Mouse (Mus musculus): Measurements from ENCODE around the gene Mbnl2.

Gene Mbnl2

GRCm38 (mm10) chr14:120275246-120276238 is at the start of gene Mbnl2:
Mbnl2 (plus strand) TSS chr14:120275669.
- peak; percentile 93 for DNase-seq (ENCODE audit: extremely low read depth, insufficient read length, low spot score)

GRCm38 (mm10) chr14:120232076-120232496 is 43.4 kb upstream of the Mbnl2 start:
- no peak for DNase-seq (ENCODE audit: extremely low read depth, insufficient read length, low spot score)

GRCm38 (mm10) chr14:120235610-120236009 is 39.9 kb upstream of the Mbnl2 start:
- no peak for DNase-seq (ENCODE audit: extremely low read depth, insufficient read length, low spot score)

- DNase-seq (ENCODE audit: extremely low read depth, insufficient read length, low spot score) = no peak
Measured at GRCm38 (mm10) chr14:120238501-120238900, 37.0 kb upstream of the Mbnl2 start.

GRCm38 (mm10) chr14:120240209-120240608 is 35.3 kb upstream of the Mbnl2 start:
- DNase-seq (ENCODE audit: extremely low read depth, insufficient read length, low spot score) = no peak

GRCm38 (mm10) chr14:120242711-120243110 is 32.8 kb upstream of the Mbnl2 start:
- DNase-seq (ENCODE audit: extremely low read depth, insufficient read length, low spot score) = no peak

GRCm38 (mm10) chr14:120245081-120245705 is 30.3 kb upstream of the Mbnl2 start:
- DNase-seq (ENCODE audit: extremely low read depth, insufficient read length, low spot score) = no peak

GRCm38 (mm10) chr14:120253331-120253730 is 22.1 kb upstream of the Mbnl2 start:
- DNase-seq (ENCODE audit: extremely low read depth, insufficient read length, low spot score) = no peak

GRCm38 (mm10) chr14:120256146-120256545 is 19.3 kb upstream of the Mbnl2 start:
- no peak for DNase-seq (ENCODE audit: extremely low read depth, insufficient read length, low spot score)

- no peak for DNase-seq (ENCODE audit: extremely low read depth, insufficient read length, low spot score)
Measured at GRCm38 (mm10) chr14:120256623-120257384, 18.7 kb upstream of the Mbnl2 start.

GRCm38 (mm10) chr14:120257483-120257882 is 18.0 kb upstream of the Mbnl2 start:
- no peak for DNase-seq (ENCODE audit: extremely low read depth, insufficient read length, low spot score)

GRCm38 (mm10) chr14:120259426-120259825 is 16.0 kb upstream of the Mbnl2 start:
- no peak for DNase-seq (ENCODE audit: extremely low read depth, insufficient read length, low spot score)

- DNase-seq (ENCODE audit: extremely low read depth, insufficient read length, low spot score) = no peak
Measured at GRCm38 (mm10) chr14:120261606-120262005, 13.9 kb upstream of the Mbnl2 start.

GRCm38 (mm10) chr14:120262660-120263379 is 12.6 kb upstream of the Mbnl2 start:
- no peak for DNase-seq (ENCODE audit: extremely low read depth, insufficient read length, low spot score)

GRCm38 (mm10) chr14:120263380-120264135 is 11.9 kb upstream of the Mbnl2 start:
- DNase-seq (ENCODE audit: extremely low read depth, insufficient read length, low spot score) = no peak

GRCm38 (mm10) chr14:120265886-120266285 is 9.6 kb upstream of the Mbnl2 start:
- no peak for DNase-seq (ENCODE audit: extremely low read depth, insufficient read length, low spot score)

- DNase-seq (ENCODE audit: extremely low read depth, insufficient read length, low spot score) = no peak
Measured at GRCm38 (mm10) chr14:120267130-120267529, 8.3 kb upstream of the Mbnl2 start.

- DNase-seq (ENCODE audit: extremely low read depth, insufficient read length, low spot score) = no peak
Measured at GRCm38 (mm10) chr14:120270031-120270430, 5.4 kb upstream of the Mbnl2 start.

- no peak for DNase-seq (ENCODE audit: extremely low read depth, insufficient read length, low spot score)
Measured at GRCm38 (mm10) chr14:120270633-120271032, 4.8 kb upstream of the Mbnl2 start.

GRCm38 (mm10) chr14:120271096-120271495 is 4.4 kb upstream of the Mbnl2 start:
- no peak for DNase-seq (ENCODE audit: extremely low read depth, insufficient read length, low spot score)
